Mouse (Mus musculus) olfactory bulb, adult 2 months (tissue): ENCODE data around the gene Prima1. TPM values are rescaled to one million over a fixed set of nuclear protein-coding genes. Genes with fewer than 3 reads are reported as not detected.
A peak's percentile ranks its signal among the peaks of the same experiment; 100 is the strongest.

Experiments
- H3K27ac ChIP-seq: fragments of 200-500 bp; 2 replicates; pipeline ENCODE4 v1.5.1; 2012; ENCODE audit warnings: low read depth, low read length; ENCODE audit not compliant: insufficient read depth
- H3K4me1 ChIP-seq: fragments of 200-500 bp; 2 replicates; pipeline ENCODE4 v1.6.1; 2012; ENCODE audit warnings: low read length; ENCODE audit not compliant: control insufficient read depth, insufficient read depth
- H3K4me3 ChIP-seq: fragments of 200-500 bp; 2 replicates; pipeline ENCODE4 v1.5.1; 2012; ENCODE audit warnings: mild to moderate bottlenecking, low read depth, low read length, moderate library complexity; ENCODE audit not compliant: insufficient read depth
- CTCF ChIP-seq: fragments of 200-500 bp; IDR thresholded peaks from 2 replicates; pipeline ENCODE4 v1.5.1; 2012; ENCODE audit warnings: low read depth, mild to moderate bottlenecking, low read length, moderate library complexity; ENCODE audit not compliant: insufficient read depth
- POLR2A ChIP-seq: fragments of 200-500 bp; IDR thresholded peaks from 2 replicates; pipeline ENCODE4 v1.6.1; 2012; ENCODE audit warnings: mild to moderate bottlenecking, low read depth, low read length, moderate library complexity; ENCODE audit not compliant: insufficient read depth
- WGBS: fragments of 180-500 bp; shearing (Covaris S2); methylation state at CpG from one replicate; pipeline ENCODE4 v1.1.7; 2018; 5-methylcytosine and 5-hydroxymethylcytosine counted together
- polyA plus RNA-seq: library from polyadenylated mRNA; stranded (reverse); fragments of >200 nt; gene quantifications from 2 replicates; pipeline ENCODE4 v1.2.4, GENCODE M21; 2012; ENCODE audit warnings: low replicate concordance; ENCODE audit not compliant: missing spikeins, insufficient read depth, insufficient read length

The Prima1 gene
- polyA plus RNA-seq, 1 experiment = not detected

GRCm38 (mm10) chr12:103164101-103165030 lies 77.6 kb downstream of the Prima1 start:
- Histone ChIP-seq H3K27ac (no peak overlapping the region), H3K4me1 (peaks cover 17% of the 10 kb centered on the region), H3K4me3 (no peak overlapping the region)
- 67% methylated on average over 14 of the region's 14 CpGs for WGBS
- TF ChIP-seq CTCF (no peak), POLR2A (no peak)

GRCm38 (mm10) chr12:103163596-103163995 lies 78.4 kb downstream of the Prima1 start:
- Histone ChIP-seq H3K4me1 (peaks cover 22% of the 10 kb centered on the region), H3K4me3 (no peak overlapping the region), H3K27ac (no peak overlapping the region)
- WGBS = 92% methylated on average over 10 of the region's 10 CpGs
- TF ChIP-seq CTCF = no peak
- no peak for TF ChIP-seq POLR2A

- TF ChIP-seq POLR2A (no peak), CTCF (no peak)
- 77% methylated on average over 4 of the region's 4 CpGs for WGBS
- H3K27ac ChIP-seq = no peak overlapping the region
- H3K4me1 ChIP-seq = peaks cover 30% of the 10 kb centered on the region
- no peak overlapping the region for H3K4me3 ChIP-seq
Measured at GRCm38 (mm10) chr12:103160721-103161120, 81.2 kb downstream of the Prima1 start.

- WGBS = 74% methylated on average over 8 of the region's 8 CpGs
- H3K4me1 ChIP-seq = peaks cover 23% of the 10 kb centered on the region
- TF ChIP-seq CTCF (no peak), POLR2A (no peak)
- H3K27ac ChIP-seq = no peak overlapping the region
- no peak overlapping the region for H3K4me3 ChIP-seq
Measured at GRCm38 (mm10) chr12:103159016-103159415, 82.9 kb downstream of the Prima1 start.

GRCm38 (mm10) chr12:103157129-103157910 lies 84.6 kb downstream of the Prima1 start:
- 27% methylated on average over 18 of the region's 18 CpGs for WGBS
- Histone ChIP-seq H3K27ac (peak overlapping the region; percentile 85), H3K4me1 (peaks cover 23% of the 10 kb centered on the region), H3K4me3 (no peak overlapping the region)
- TF ChIP-seq POLR2A (no peak), CTCF (no peak)

- Histone ChIP-seq H3K4me1 (peaks cover 20% of the 10 kb centered on the region), H3K4me3 (no peak overlapping the region), H3K27ac (no peak overlapping the region)
- TF ChIP-seq POLR2A (no peak), CTCF (no peak)
- WGBS = 63% methylated on average over 3 of the region's 3 CpGs
Measured at GRCm38 (mm10) chr12:103155406-103155805, 86.5 kb downstream of the Prima1 start.

- H3K4me1 ChIP-seq = peaks cover 20% of the 10 kb centered on the region
- H3K4me3 ChIP-seq = no peak overlapping the region
- no peak for TF ChIP-seq CTCF
- TF ChIP-seq POLR2A = no peak
- H3K27ac ChIP-seq = no peak overlapping the region
- 74% methylated on average over 2 of the region's 2 CpGs for WGBS
Measured at GRCm38 (mm10) chr12:103154927-103155326, 87.0 kb downstream of the Prima1 start.

GRCm38 (mm10) chr12:103150247-103150646 lies 91.7 kb downstream of the Prima1 start:
- no peak for TF ChIP-seq CTCF
- no peak for TF ChIP-seq POLR2A
- Histone ChIP-seq H3K4me3 (no peak overlapping the region), H3K27ac (no peak overlapping the region), H3K4me1 (no peaks in the 10 kb centered on the region)
- WGBS = 84% methylated on average over 2 of the region's 2 CpGs

Other genes starting within 250 kb of the Prima1 start
- not detected in 2 replicates for gene Fam181a, start 68.8 kb upstream of the Prima1 start, polyA plus RNA-seq
- not detected in 2 replicates for gene Asb2, start 113.9 kb upstream of the Prima1 start, polyA plus RNA-seq
- gene Otub2, start 146.5 kb upstream of the Prima1 start, polyA plus RNA-seq = not detected in 2 replicates
- not detected in 2 replicates for gene 9330161L09Rik, start 165.7 kb upstream of the Prima1 start, polyA plus RNA-seq
- 279 TPM in 1 of 2 replicates, not detected in the other for gene Ddx24, start 183.7 kb upstream of the Prima1 start, polyA plus RNA-seq
- gene Ifi27, start 192.1 kb upstream of the Prima1 start, polyA plus RNA-seq = not detected in 2 replicates
- gene Ifi27l2a, start 201.5 kb upstream of the Prima1 start, polyA plus RNA-seq = not detected in 2 replicates
- gene Ifi27l2b, start 215.1 kb upstream of the Prima1 start, polyA plus RNA-seq = not detected in 2 replicates